Mouse (Mus musculus) stomach, postnatal 0 days (tissue): ENCODE results near the gene Myh7b.

Source experiments
- CTCF ChIP-seq: IDR thresholded peaks from 2 replicates; pipeline ENCODE4 v1.5.1; 2016; ENCODE audit warnings: antibody characterized with exemption, low read depth, mild to moderate bottlenecking, moderate library complexity
- EP300 ChIP-seq: optimal IDR thresholded peaks from 2 replicates; pipeline ENCODE3; 2016; ENCODE audit warnings: antibody characterized with exemption

GRCm38 (mm10) chr2:155671236-155671635, 60.2 kb downstream of the Myh7b start:
- TF ChIP-seq CTCF (no peak), EP300 (no peak)
